Mouse (Mus musculus) midbrain, embryonic 14.5 days (tissue): ENCODE measurements around the gene Coro2b. TPM values are rescaled to one million over a fixed set of nuclear protein-coding genes. Genes with fewer than 3 reads are reported as not detected.

ENCODE experiments used
- ATAC-seq: fragments of 200-750 bp; cut with Nextera tagmentation; 2 replicates; pipeline ENCODE4 v1.8.0; 2017; ENCODE audit warnings: moderate number of reproducible peaks, moderate library complexity; ENCODE audit not compliant: low FRiP score, low TSS enrichment
- DNase-seq: peaks from one replicate; pipeline ENCODE4 v3.0.0-alpha.2; 2015
- H3K27ac ChIP-seq: fragments of 300-500 bp; sonication (generic); replicated peaks from 2 replicates; pipeline ENCODE4 v1.5.1; 2014; ENCODE audit warnings: mild to moderate bottlenecking, low read depth, low read length, moderate library complexity
- H3K27me3 ChIP-seq: fragments of 300-500 bp; sonication (generic); 2 replicates; pipeline ENCODE4 v1.6.1; 2014; ENCODE audit warnings: low read length, control low read depth, mixed read lengths; ENCODE audit not compliant: control insufficient read depth, insufficient read depth
- H3K36me3 ChIP-seq: fragments of 300-500 bp; sonication (generic); 2 replicates; pipeline ENCODE4 v1.6.1; 2014; ENCODE audit warnings: low read length, control low read depth; ENCODE audit not compliant: control insufficient read depth, insufficient read depth
- H3K4me1 ChIP-seq: fragments of 300-500 bp; sonication (generic); 2 replicates; pipeline ENCODE4 v1.6.1; 2014; ENCODE audit warnings: mild to moderate bottlenecking, antibody characterized with exemption, low read length, control low read depth; ENCODE audit not compliant: control insufficient read depth, insufficient read depth
- H3K4me2 ChIP-seq: fragments of 300-500 bp; sonication (generic); 2 replicates; pipeline ENCODE4 v1.6.1; 2014; ENCODE audit warnings: mild to moderate bottlenecking, low read length, moderate library complexity
- H3K4me3 ChIP-seq: fragments of 300-500 bp; sonication (generic); replicated peaks from 2 replicates; pipeline ENCODE4 v1.5.1; 2014; ENCODE audit warnings: low read depth, low read length
- H3K9ac ChIP-seq: fragments of 300-500 bp; sonication (generic); replicated peaks from 2 replicates; pipeline ENCODE4 v1.6.1; 2014; ENCODE audit warnings: mild to moderate bottlenecking, low read length, moderate library complexity
- H3K9me3 ChIP-seq: fragments of 300-500 bp; sonication (generic); 2 replicates; pipeline ENCODE4 v1.6.1; 2016; ENCODE audit warnings: low read length, control low read depth, mixed read lengths; ENCODE audit not compliant: control insufficient read depth
- WGBS: fragments of 180-500 bp; shearing (Covaris S2); extraction: QIAGEN DNeasy Blood & Tissue Kit; methylation state at CpG from one replicate; pipeline ENCODE4 v1.1.7; 2014; 5-methylcytosine and 5-hydroxymethylcytosine counted together
- polyA plus RNA-seq: library from polyadenylated mRNA; unstranded; fragments of >200 nt; fragmentation: Nextera tagmentation; extraction: Ambion mirVana; gene quantifications from 2 replicates; pipeline ENCODE4 v1.2.1, GENCODE M21; 2014

Gene Coro2b
- polyA plus RNA-seq, 1 experiment from 2014 or later: 34.5 TPM

DNA sequence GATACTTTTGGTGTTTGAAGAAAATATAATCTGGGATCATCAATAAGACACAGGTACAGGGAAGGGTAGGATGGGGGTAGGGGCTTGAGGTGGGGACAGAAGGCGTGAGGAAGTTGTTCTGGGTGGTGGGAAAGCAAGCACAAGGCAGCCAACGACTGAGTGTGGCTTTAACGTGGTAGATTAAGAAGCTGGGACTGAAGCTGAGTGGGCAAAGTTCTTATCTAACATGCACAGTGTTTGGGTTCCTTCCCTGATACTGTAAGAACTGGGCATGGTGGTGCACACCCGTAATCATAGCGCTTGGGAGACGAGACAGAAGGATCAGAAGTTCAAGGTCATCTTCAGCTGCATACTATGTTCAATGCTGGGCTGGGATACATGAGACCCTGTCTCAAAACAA, 151.8 kb downstream of the Coro2b start:
- Histone ChIP-seq H3K36me3 (peaks cover 4% of the 10 kb centered on the region), H3K27ac (no peak overlapping the region), H3K4me2 (no peak overlapping the region), H3K4me3 (no peak overlapping the region), H3K27me3 (no peaks in the 10 kb centered on the region), H3K4me1 (0 out of 2 replicates have a peak, but pooled peaks cover 3% of the 10 kb centered on the region), H3K9ac (no peak overlapping the region), H3K9me3 (no peaks in the 10 kb centered on the region)
- DNase-seq (no peak), ATAC-seq (no peak)
- 89% methylated on average over 6 of the region's 6 CpGs for WGBS

- Histone ChIP-seq H3K4me1 (0 out of 2 replicates have a peak, but pooled peaks cover 3% of the 10 kb centered on the region), H3K27ac (no peak overlapping the region), H3K27me3 (no peaks in the 10 kb centered on the region), H3K9me3 (no peaks in the 10 kb centered on the region), H3K36me3 (peaks cover 22% of the 10 kb centered on the region), H3K4me2 (no peak overlapping the region), H3K9ac (no peak overlapping the region), H3K4me3 (no peak overlapping the region)
- ATAC-seq: no peak
- DNase-seq: no peak
- 69% methylated on average over 10 of the region's 10 CpGs for WGBS
Observed at GRCm38 (mm10) chr9:62382519-62383084, 154.2 kb downstream of the Coro2b start.

GRCm38 (mm10) chr9:62381402-62381913, 155.4 kb downstream of the Coro2b start:
- Histone ChIP-seq H3K4me2 (no peak overlapping the region), H3K27me3 (no peaks in the 10 kb centered on the region), H3K9me3 (no peaks in the 10 kb centered on the region), H3K4me1 (0 out of 2 replicates have a peak, but pooled peaks cover 3% of the 10 kb centered on the region), H3K4me3 (no peak overlapping the region), H3K27ac (peak overlapping the region; percentile 3; the same call in 1 of the 2 replicates), H3K36me3 (peaks cover 31% of the 10 kb centered on the region), H3K9ac (no peak overlapping the region)
- DNase-seq (no peak), ATAC-seq (no peak)
- WGBS: 66% methylated on average over 8 of the region's 8 CpGs

DNA sequence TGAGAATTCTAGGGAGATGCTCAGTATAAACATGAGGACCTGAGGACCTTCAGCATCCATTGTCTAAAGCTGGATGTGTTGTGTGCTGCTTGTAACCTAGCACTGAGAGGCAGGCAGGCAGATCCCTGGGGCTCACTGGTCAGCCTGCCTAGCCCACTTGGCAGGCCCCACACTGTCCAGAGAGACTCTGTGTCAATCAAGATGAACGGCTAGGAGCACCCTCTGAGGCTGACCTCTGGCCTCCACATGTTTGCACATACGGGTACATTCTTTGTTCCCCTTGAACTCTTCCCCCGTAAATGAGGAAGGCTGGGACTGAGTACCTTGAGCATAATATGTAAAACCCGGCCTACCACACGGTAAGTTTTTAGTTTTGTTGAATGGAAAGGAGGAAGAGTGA, 156.5 kb downstream of the Coro2b start:
- Histone ChIP-seq H3K27ac (no peak overlapping the region), H3K27me3 (no peaks in the 10 kb centered on the region), H3K4me1 (0 out of 2 replicates have a peak, but pooled peaks cover 3% of the 10 kb centered on the region), H3K9ac (no peak overlapping the region), H3K4me3 (no peak overlapping the region), H3K4me2 (no peak overlapping the region), H3K9me3 (no peaks in the 10 kb centered on the region), H3K36me3 (peaks cover 42% of the 10 kb centered on the region)
- ATAC-seq (no peak), DNase-seq (no peak)
- 64% methylated on average over 5 of the region's 5 CpGs for WGBS

- DNase-seq (no peak), ATAC-seq (no peak)
- Histone ChIP-seq H3K9ac (no peak overlapping the region), H3K27ac (no peak overlapping the region), H3K27me3 (no peaks in the 10 kb centered on the region), H3K36me3 (peaks cover 62% of the 10 kb centered on the region), H3K4me3 (no peak overlapping the region), H3K4me1 (0 out of 2 replicates have a peak, but pooled peaks cover 3% of the 10 kb centered on the region), H3K9me3 (no peaks in the 10 kb centered on the region), H3K4me2 (no peak overlapping the region)
- 95% methylated on average over 10 of the region's 10 CpGs for WGBS
Observed at GRCm38 (mm10) chr9:62377897-62378296, 158.9 kb downstream of the Coro2b start.

GRCm38 (mm10) chr9:62374276-62374675, 162.6 kb downstream of the Coro2b start:
- 81% methylated on average over 3 of the region's 3 CpGs for WGBS
- Histone ChIP-seq H3K27ac (no peak overlapping the region), H3K36me3 (peaks cover 55% of the 10 kb centered on the region), H3K4me1 (0 out of 2 replicates have a peak, but pooled peaks cover 5% of the 10 kb centered on the region), H3K9me3 (no peaks in the 10 kb centered on the region), H3K27me3 (no peaks in the 10 kb centered on the region), H3K4me2 (no peak overlapping the region), H3K4me3 (no peak overlapping the region), H3K9ac (no peak overlapping the region)
- ATAC-seq (no peak), DNase-seq (no peak)

DNA sequence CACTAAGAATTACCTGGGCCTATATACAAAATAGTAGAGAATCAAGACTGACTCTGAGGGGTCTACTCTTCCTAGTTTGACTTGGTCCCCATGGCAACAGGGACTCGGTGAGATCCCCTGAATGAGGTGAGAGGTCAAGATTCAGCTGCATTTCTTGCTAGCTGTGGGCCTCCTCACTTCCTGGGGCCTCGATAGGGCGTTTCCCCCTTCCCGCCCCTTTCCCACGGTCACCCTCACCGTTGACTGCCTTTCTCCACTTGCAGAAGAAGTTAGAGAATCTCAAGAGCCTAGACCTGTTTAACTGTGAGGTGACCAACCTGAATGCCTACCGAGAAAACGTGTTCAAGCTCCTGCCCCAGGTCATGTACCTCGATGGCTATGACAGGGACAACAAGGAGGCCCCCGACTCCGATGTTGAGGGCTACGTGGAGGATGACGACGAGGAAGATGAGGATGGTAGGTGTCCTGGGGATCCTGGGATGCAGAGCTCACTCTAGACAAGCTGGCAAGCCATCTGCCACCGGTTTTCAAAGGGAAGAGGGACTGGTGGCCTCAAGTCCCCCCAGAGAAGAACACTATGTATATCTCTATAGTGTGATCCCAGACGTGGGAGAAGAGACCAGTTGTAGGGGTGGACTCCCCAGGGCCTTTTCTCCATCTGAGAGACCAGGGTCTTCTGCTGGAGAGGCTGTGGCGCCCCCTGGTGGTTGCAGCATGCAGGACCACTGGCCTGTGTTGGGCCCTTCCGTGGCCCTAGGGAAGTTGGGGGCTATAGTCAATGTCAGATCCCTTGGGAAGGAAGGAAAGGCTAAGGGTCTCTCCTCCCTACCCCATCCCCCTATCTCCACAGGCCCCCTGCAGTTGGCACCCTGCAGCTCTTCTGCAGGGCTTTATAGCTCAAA, 163.4 kb downstream of the Coro2b start:
- Histone ChIP-seq H3K9me3 (no peaks in the 10 kb centered on the region), H3K36me3 (peaks cover 52% of the 10 kb centered on the region), H3K4me1 (0 out of 2 replicates have a peak, but pooled peaks cover 10% of the 10 kb centered on the region), H3K9ac (no peak overlapping the region), H3K4me2 (no peak overlapping the region), H3K27ac (no peak overlapping the region), H3K4me3 (no peak overlapping the region), H3K27me3 (no peaks in the 10 kb centered on the region)
- 62% methylated on average over 18 of the region's 18 CpGs for WGBS
- DNase-seq (peak; percentile 53), ATAC-seq (no peak)

DNA sequence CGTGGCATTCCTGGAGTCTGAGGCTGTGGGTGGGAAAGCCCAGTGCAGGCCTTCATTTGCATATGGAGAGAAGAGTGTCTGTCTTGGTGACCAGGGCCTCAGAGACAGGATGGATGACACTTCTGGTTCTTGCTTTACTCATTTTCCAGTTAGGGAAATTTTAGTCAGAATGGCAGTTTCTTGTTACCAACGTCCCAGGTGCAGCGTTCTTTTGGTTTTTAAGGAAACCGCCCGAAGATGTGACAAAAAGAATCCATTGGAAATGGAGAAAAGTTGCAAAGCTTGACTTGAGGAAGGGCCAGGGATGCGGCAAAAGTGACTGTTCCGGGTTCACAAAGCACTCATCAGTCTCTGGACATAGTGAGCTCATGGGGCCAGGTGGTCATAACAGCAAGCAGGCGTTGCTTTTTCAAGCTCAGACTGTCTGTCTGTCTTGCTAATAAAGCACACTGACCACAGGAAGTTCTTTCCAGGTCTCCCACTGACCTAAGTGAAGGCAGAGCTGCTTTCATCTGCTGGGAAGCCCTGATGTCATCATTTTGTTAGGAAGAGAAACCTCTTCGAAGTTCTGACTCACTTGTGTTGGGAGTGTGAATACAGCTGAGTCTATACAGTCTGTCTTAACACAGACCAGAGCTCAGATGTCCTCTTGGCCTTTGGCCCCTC, 164.2 kb downstream of the Coro2b start:
- ATAC-seq (no peak), DNase-seq (no peak)
- WGBS: 85% methylated on average over 9 of the region's 9 CpGs
- Histone ChIP-seq H3K4me1 (0 out of 2 replicates have a peak, but pooled peaks cover 15% of the 10 kb centered on the region), H3K9ac (no peak overlapping the region), H3K9me3 (no peaks in the 10 kb centered on the region), H3K27ac (no peak overlapping the region), H3K4me2 (no peak overlapping the region), H3K36me3 (peaks cover 45% of the 10 kb centered on the region), H3K4me3 (no peak overlapping the region), H3K27me3 (no peaks in the 10 kb centered on the region)
